Mouse (Mus musculus) kidney, postnatal 0 days (tissue): ENCODE results near the gene Tox4. TPM values are rescaled to one million over a fixed set of nuclear protein-coding genes. Genes with fewer than 3 reads are reported as not detected.

ENCODE experiments used
- ATAC-seq: fragments of 200-750 bp; cut with Nextera tagmentation; replicated peaks from 2 replicates; pipeline ENCODE4 v1.8.0; 2017; ENCODE audit warnings: low read depth, moderate number of reproducible peaks, moderate TSS enrichment, moderate library complexity; ENCODE audit not compliant: low FRiP score
- DNase-seq: peaks from one replicate; pipeline ENCODE4 v3.0.0-alpha.2; 2016; ENCODE audit warnings: low spot score
- H3K27ac ChIP-seq: fragments of 300-500 bp; sonication (generic); 2 replicates; pipeline ENCODE4 v1.5.1; 2014; ENCODE audit warnings: mild to moderate bottlenecking
- H3K27me3 ChIP-seq: fragments of 300-500 bp; sonication (generic); 2 replicates; pipeline ENCODE4 v1.6.1; 2014; ENCODE audit warnings: low read length, mixed read lengths; ENCODE audit not compliant: insufficient read depth
- H3K36me3 ChIP-seq: fragments of 300-500 bp; sonication (generic); 2 replicates; pipeline ENCODE4 v1.6.1; 2014; ENCODE audit warnings: low read length, mixed read lengths; ENCODE audit not compliant: insufficient read depth
- H3K4me1 ChIP-seq: fragments of 300-500 bp; sonication (generic); replicated peaks from 2 replicates; pipeline ENCODE4 v1.6.1; 2014; ENCODE audit warnings: antibody characterized with exemption, low read length, mixed read lengths; ENCODE audit not compliant: insufficient read depth
- H3K4me2 ChIP-seq: fragments of 300-500 bp; sonication (generic); 2 replicates; pipeline ENCODE4 v1.6.1; 2014; ENCODE audit warnings: mild to moderate bottlenecking, low read length, moderate library complexity, mixed read lengths
- H3K4me3 ChIP-seq: fragments of 300-500 bp; sonication (generic); replicated peaks from 2 replicates; pipeline ENCODE4 v1.5.1; 2014; ENCODE audit warnings: low read depth, low read length
- H3K9ac ChIP-seq: fragments of 300-500 bp; sonication (generic); 2 replicates; pipeline ENCODE4 v1.6.1; 2014; ENCODE audit warnings: low read depth, low read length
- H3K9me3 ChIP-seq: fragments of 300-500 bp; sonication (generic); replicated peaks from 2 replicates; pipeline ENCODE4 v1.6.1; 2016; ENCODE audit warnings: low read length, inconsistent platforms, mixed read lengths
- CTCF ChIP-seq: IDR thresholded peaks from 2 replicates; pipeline ENCODE4 v1.5.1; 2016; ENCODE audit warnings: antibody characterized with exemption, low read depth, mild to moderate bottlenecking, moderate library complexity
- WGBS: fragments of 180-500 bp; shearing (Covaris S2); extraction: QIAGEN DNeasy Blood & Tissue Kit; methylation state at CpG from one replicate; pipeline ENCODE4 v1.1.7; 2014; 5-methylcytosine and 5-hydroxymethylcytosine counted together
- polyA plus RNA-seq: library from polyadenylated mRNA; unstranded; fragments of >200 nt; fragmentation: Nextera tagmentation; extraction: Ambion mirVana; gene quantifications from 2 replicates; pipeline ENCODE4 v1.2.1, GENCODE M21; 2015

Tox4 gene
- polyA plus RNA-seq, 1 experiment from 2014 or later, result 30.8 TPM

- peak overlapping the region; percentile 88 for H3K4me2 ChIP-seq
- H3K27me3 ChIP-seq, result no peaks in the 10 kb centered on the region
- DNase-seq, result peak; percentile 89
- peak overlapping the region; percentile 93 for H3K27ac ChIP-seq
- H3K4me1 ChIP-seq, result peaks cover 23% of the 10 kb centered on the region
- ATAC-seq, result peak; percentile 84
- TF ChIP-seq CTCF, result no peak
- peak overlapping the region; percentile 73 for H3K4me3 ChIP-seq
- H3K9me3 ChIP-seq, result no peaks in the 10 kb centered on the region
- 12% methylated on average over 16 of the region's 16 CpGs for WGBS
- peak overlapping the region; percentile 90 for H3K9ac ChIP-seq
- H3K36me3 ChIP-seq, result peaks cover 11% of the 10 kb centered on the region; the same call in 1 of the 2 replicates
These were observed 37.7 kb downstream of the Tox4 start for GRCm38 (mm10) chr14:52316441-52317225.

GRCm38 (mm10) chr14:52319361-52319760 is 40.4 kb downstream of the Tox4 start:
- H3K4me1 ChIP-seq, result peaks cover 15% of the 10 kb centered on the region
- DNase-seq (peak; percentile 58), ATAC-seq (no peak)
- no peaks in the 10 kb centered on the region for H3K9me3 ChIP-seq
- no peaks in the 10 kb centered on the region for H3K36me3 ChIP-seq
- no peak for TF ChIP-seq CTCF
- H3K9ac ChIP-seq, result no peak overlapping the region
- H3K27ac ChIP-seq, result no peak overlapping the region
- 31% methylated on average over 6 of the region's 6 CpGs for WGBS
- no peak overlapping the region for H3K4me2 ChIP-seq
- no peaks in the 10 kb centered on the region for H3K27me3 ChIP-seq
- no peak overlapping the region for H3K4me3 ChIP-seq

- ATAC-seq, result no peak
- TF ChIP-seq CTCF, result peak; percentile 44; the same call in 1 of the 2 replicates
- Histone ChIP-seq H3K27ac (no peak overlapping the region), H3K9me3 (no peaks in the 10 kb centered on the region), H3K9ac (no peak overlapping the region), H3K4me3 (no peak overlapping the region), H3K4me1 (0 out of 2 replicates have a peak, but pooled peaks cover 9% of the 10 kb centered on the region), H3K36me3 (no peaks in the 10 kb centered on the region), H3K4me2 (no peak overlapping the region), H3K27me3 (no peaks in the 10 kb centered on the region)
- WGBS, result 24% methylated on average over 4 of the region's 4 CpGs
- peak; percentile 46 for DNase-seq
These were observed 46.9 kb downstream of the Tox4 start for GRCm38 (mm10) chr14:52325890-52326289.

GRCm38 (mm10) chr14:52327375-52327901 is 48.5 kb downstream of the Tox4 start:
- Histone ChIP-seq H3K36me3 (no peaks in the 10 kb centered on the region), H3K27ac (no peak overlapping the region), H3K4me3 (peak overlapping the region; percentile 45), H3K9ac (peak overlapping the region; percentile 20; the same call in 1 of the 2 replicates), H3K27me3 (no peaks in the 10 kb centered on the region), H3K9me3 (no peaks in the 10 kb centered on the region), H3K4me1 (0 out of 2 replicates have a peak, but pooled peaks cover 9% of the 10 kb centered on the region), H3K4me2 (peak overlapping the region; percentile 79)
- no peak for TF ChIP-seq CTCF
- ATAC-seq (no peak), DNase-seq (peak; percentile 34)
- WGBS, result 4% methylated on average over 14 of the region's 14 CpGs

- H3K4me1 ChIP-seq, result 0 out of 2 replicates have a peak, but pooled peaks cover 9% of the 10 kb centered on the region
- peak within 1 kb of the TSS; percentile 79 for H3K4me2 ChIP-seq
- H3K4me3 ChIP-seq, result peak within 1 kb of the TSS; percentile 45
- ATAC-seq, result peak; percentile 46
- TF ChIP-seq CTCF, result no peak
- H3K36me3 ChIP-seq, result no peaks in the 10 kb centered on the region
- no peak within 1 kb of the TSS for H3K27ac ChIP-seq
- DNase-seq, result peak; percentile 48
- WGBS, result 2% methylated on average over 26 of the region's 26 CpGs
- H3K9ac ChIP-seq, result peak within 1 kb of the TSS; percentile 20; the same call in 1 of the 2 replicates
- H3K9me3 ChIP-seq, result no peaks in the 10 kb centered on the region
- no peaks in the 10 kb centered on the region for H3K27me3 ChIP-seq
These were observed 49.2 kb downstream of the Tox4 start, which contains the start of gene Sall2 for GRCm38 (mm10) chr14:52327910-52328812. Gene Sall2, minus strand, starts transcription at chr14:52328762.
